Mouse (Mus musculus): Measurements from ENCODE around the gene Camsap1. TPM values are rescaled to one million over a fixed set of nuclear protein-coding genes. Genes with fewer than 3 reads are reported as not detected.

Camsap1 gene
- polyA plus RNA-seq, 1 experiment from 2014 or later, result 101 TPM

DNA sequence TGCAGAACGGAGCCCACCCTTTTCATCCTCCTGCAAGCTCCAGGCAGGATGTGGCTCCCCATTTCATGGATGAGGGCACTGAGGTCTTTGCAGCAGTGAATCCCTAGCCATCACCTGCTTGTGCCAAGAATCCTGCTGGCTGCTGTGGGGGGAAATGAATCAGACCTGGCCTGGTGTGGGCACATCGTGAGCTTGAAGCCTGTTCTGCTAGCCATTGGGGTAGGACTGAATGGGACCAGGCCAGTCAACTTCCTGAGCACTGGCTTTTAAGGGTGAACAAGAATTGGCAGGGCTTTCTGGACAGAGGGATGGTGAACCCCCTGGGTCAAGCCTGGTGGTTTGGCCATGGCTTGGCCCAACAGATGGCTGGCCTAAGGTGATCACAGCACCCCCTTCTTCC, 104.6 kb downstream of the Camsap1 start:
- H3K4me3 ChIP-seq (replicated peaks; ENCODE audit: low read length), result peak overlapping the region; percentile 55
- no peak for ATAC-seq (ENCODE audit: low FRiP score)
- H3K36me3 ChIP-seq (replicated peaks; ENCODE audit: control insufficient read depth, insufficient read depth), result no peaks in the 10 kb centered on the region
- H3K4me2 ChIP-seq (replicated peaks), result peak overlapping the region; percentile 66
- no peak for DNase-seq (ENCODE audit: low spot score)
- H3K27me3 ChIP-seq (ENCODE audit: control insufficient read depth, insufficient read depth, low read length), result peaks cover 9% of the 10 kb centered on the region
- H3K9ac ChIP-seq, result peak overlapping the region; percentile 77; the same call in 1 of the 2 replicates
- no peaks in the 10 kb centered on the region for H3K9me3 ChIP-seq (ENCODE audit: control insufficient read depth, low read length)
- H3K4me1 ChIP-seq (replicated peaks; ENCODE audit: control insufficient read depth, insufficient read depth, low read length), result 0 out of 2 replicates have a peak, but pooled peaks cover 9% of the 10 kb centered on the region
- whole genome bisulfite sequencing, result 75% methylated on average over 2 of the region's 2 CpGs
- H3K27ac ChIP-seq, result no peak overlapping the region

DNA sequence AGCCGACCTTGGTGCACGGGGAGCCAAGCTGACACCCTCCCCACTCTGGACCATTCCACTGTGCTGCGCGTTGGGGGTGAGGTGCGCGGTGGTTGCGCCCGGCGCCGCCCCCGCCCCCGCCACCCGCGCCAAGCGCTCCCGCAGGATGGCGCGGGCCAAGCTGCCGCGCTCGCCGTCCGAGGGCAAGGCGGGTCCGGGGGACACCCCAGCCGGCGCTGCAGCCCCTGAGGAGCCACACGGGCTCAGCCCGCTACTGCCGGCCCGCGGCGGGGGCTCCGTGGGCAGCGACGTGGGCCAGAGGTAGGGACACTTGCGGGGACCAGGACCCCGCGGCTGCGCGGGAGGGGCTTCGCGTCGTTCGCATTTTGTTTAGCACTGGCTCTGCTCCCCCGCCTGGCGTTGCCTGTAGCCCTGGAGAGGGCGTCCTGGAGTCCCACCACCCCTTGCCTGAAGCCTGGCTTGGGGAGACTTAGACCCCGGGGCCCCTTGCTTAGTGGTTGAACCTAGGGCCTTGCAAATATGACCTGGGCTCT, 105.3 kb downstream of the Camsap1 start:
- Histone ChIP-seq H3K9me3 (ENCODE audit: control insufficient read depth, low read length) (no peaks in the 10 kb centered on the region), H3K9ac (peak overlapping the region; percentile 77), H3K27me3 (ENCODE audit: control insufficient read depth, insufficient read depth, low read length) (peaks cover 9% of the 10 kb centered on the region), H3K4me3 (replicated peaks; ENCODE audit: low read length) (peak overlapping the region; percentile 55), H3K4me2 (replicated peaks) (peak overlapping the region; percentile 66), H3K4me1 (replicated peaks; ENCODE audit: control insufficient read depth, insufficient read depth, low read length) (0 out of 2 replicates have a peak, but pooled peaks cover 9% of the 10 kb centered on the region), H3K36me3 (replicated peaks; ENCODE audit: control insufficient read depth, insufficient read depth) (no peaks in the 10 kb centered on the region), H3K27ac (no peak overlapping the region)
- 3% methylated on average over 49 of the region's 49 CpGs for WGBS
- DNase-seq (ENCODE audit: low spot score) (peak; percentile 36), ATAC-seq (ENCODE audit: low FRiP score) (peak; percentile 61)

DNA sequence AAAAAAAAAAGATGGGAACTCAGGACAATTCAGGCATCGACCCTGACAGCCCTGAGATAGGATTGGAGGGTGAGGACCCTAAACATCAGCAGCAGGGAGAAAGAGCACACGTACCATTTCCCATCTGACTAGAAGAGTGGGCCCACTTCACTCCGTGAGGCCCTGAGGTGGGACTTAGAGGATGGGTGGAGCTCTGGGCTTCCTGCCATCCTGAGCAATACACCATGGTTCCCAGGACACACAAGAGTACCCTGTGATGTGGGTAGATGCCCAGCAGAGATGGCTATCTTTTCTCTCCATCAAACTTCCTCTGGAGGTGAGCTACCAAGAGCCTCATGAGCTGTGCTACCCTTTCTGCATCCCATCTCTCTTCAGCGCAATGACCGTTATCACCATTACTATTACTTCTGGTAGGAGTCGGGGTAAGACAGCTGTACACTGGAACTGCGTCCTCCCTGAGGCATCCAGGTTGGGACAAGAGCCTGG, 105.8 kb downstream of the Camsap1 start:
- 24% methylated on average over 7 of the region's 7 CpGs for WGBS
- DNase-seq (ENCODE audit: low spot score) (no peak), ATAC-seq (ENCODE audit: low FRiP score) (no peak; the same call in none of the 2 replicates)
- Histone ChIP-seq H3K4me3 (replicated peaks; ENCODE audit: low read length) (peak overlapping the region; percentile 55), H3K27me3 (ENCODE audit: control insufficient read depth, insufficient read depth, low read length) (peaks cover 9% of the 10 kb centered on the region), H3K4me2 (replicated peaks) (peak overlapping the region; percentile 66), H3K36me3 (replicated peaks; ENCODE audit: control insufficient read depth, insufficient read depth) (no peaks in the 10 kb centered on the region), H3K4me1 (replicated peaks; ENCODE audit: control insufficient read depth, insufficient read depth, low read length) (0 out of 2 replicates have a peak, but pooled peaks cover 9% of the 10 kb centered on the region), H3K27ac (no peak overlapping the region), H3K9ac (peak overlapping the region; percentile 77), H3K9me3 (ENCODE audit: control insufficient read depth, low read length) (no peaks in the 10 kb centered on the region)

Other genes starting within 250 kb of the Camsap1 start
- gene Obp2b, start 246.3 kb downstream of the Camsap1 start, polyA plus RNA-seq (2014; fragmentation: Nextera tagmentation; extraction: Ambion mirVana), result not detected in 2 replicates
- not detected in 2 replicates for gene Lcn3, start 217.7 kb downstream of the Camsap1 start, polyA plus RNA-seq (2014; fragmentation: Nextera tagmentation; extraction: Ambion mirVana)
- gene Lcn11, start 206.3 kb downstream of the Camsap1 start, polyA plus RNA-seq (2014; fragmentation: Nextera tagmentation; extraction: Ambion mirVana), result not detected in 2 replicates
- not detected in 2 replicates for gene Gm13539, start 201.0 kb downstream of the Camsap1 start, polyA plus RNA-seq (2014; fragmentation: Nextera tagmentation; extraction: Ambion mirVana)
- gene Glt6d1, start 167.4 kb downstream of the Camsap1 start, polyA plus RNA-seq (2014; fragmentation: Nextera tagmentation; extraction: Ambion mirVana), result not detected in 2 replicates
- not detected in 2 replicates for gene Lcn9, start 160.1 kb downstream of the Camsap1 start, polyA plus RNA-seq (2014; fragmentation: Nextera tagmentation; extraction: Ambion mirVana)
- gene Sohlh1, start 136.0 kb downstream of the Camsap1 start, polyA plus RNA-seq (2014; fragmentation: Nextera tagmentation; extraction: Ambion mirVana), result not detected in 2 replicates
- 20.4 and 20.6 TPM in 2 replicates for gene Kcnt1, start 119.5 kb downstream of the Camsap1 start, polyA plus RNA-seq (2014; fragmentation: Nextera tagmentation; extraction: Ambion mirVana)
- 139 and 146 TPM in 2 replicates for gene Ubac1, start 38.5 kb upstream of the Camsap1 start, polyA plus RNA-seq (2014; fragmentation: Nextera tagmentation; extraction: Ambion mirVana)
- 18.3 and 19.2 TPM in 2 replicates for gene Nacc2, start 139.9 kb upstream of the Camsap1 start, polyA plus RNA-seq (2014; fragmentation: Nextera tagmentation; extraction: Ambion mirVana)
- gene Lhx3, start 225.0 kb upstream of the Camsap1 start, polyA plus RNA-seq (2014; fragmentation: Nextera tagmentation; extraction: Ambion mirVana), result 5.5 and 5.8 TPM in 2 replicates